Mouse (Mus musculus) heart, embryonic 11.5 days (tissue): ENCODE data around the gene Ankle1. TPM values are rescaled to one million over a fixed set of nuclear protein-coding genes. Genes with fewer than 3 reads are reported as not detected.

Experiments used
- ATAC-seq: fragments of 200-750 bp; cut with Nextera tagmentation; replicated peaks from 2 replicates; pipeline ENCODE4 v1.8.0; 2017; ENCODE audit warnings: moderate library complexity; ENCODE audit not compliant: insufficient number of reproducible peaks, low FRiP score, low TSS enrichment
- H3K27ac ChIP-seq: fragments of 300-500 bp; sonication (generic); 2 replicates; pipeline ENCODE4 v1.5.1; 2014; ENCODE audit warnings: mild to moderate bottlenecking, low read depth, low read length
- H3K27me3 ChIP-seq: fragments of 300-500 bp; sonication (generic); 2 replicates; pipeline ENCODE4 v1.6.1; 2014; ENCODE audit warnings: mild to moderate bottlenecking, low read length, mixed read lengths; ENCODE audit not compliant: control insufficient read depth, insufficient read depth
- H3K36me3 ChIP-seq: fragments of 300-500 bp; sonication (generic); 2 replicates; pipeline ENCODE4 v1.6.1; 2014; ENCODE audit warnings: mild to moderate bottlenecking, low read length, moderate library complexity, mixed read lengths; ENCODE audit not compliant: control insufficient read depth, insufficient read depth
- H3K4me1 ChIP-seq: fragments of 300-500 bp; sonication (generic); 2 replicates; pipeline ENCODE4 v1.6.1; 2014; ENCODE audit warnings: low read length; ENCODE audit not compliant: control insufficient read depth, insufficient read depth
- H3K4me2 ChIP-seq: fragments of 300-500 bp; sonication (generic); 2 replicates; pipeline ENCODE4 v1.6.1; 2014; ENCODE audit warnings: mild to moderate bottlenecking, moderate library complexity
- H3K4me3 ChIP-seq: fragments of 300-500 bp; sonication (generic); 2 replicates; pipeline ENCODE4 v1.5.1; 2014; ENCODE audit warnings: low read depth, low read length
- H3K9ac ChIP-seq: fragments of 300-500 bp; sonication (generic); 2 replicates; pipeline ENCODE4 v1.6.1; 2014; ENCODE audit warnings: mild to moderate bottlenecking, low read depth, low read length, moderate library complexity
- H3K9me3 ChIP-seq: fragments of 300-500 bp; sonication (generic); replicated peaks from 2 replicates; pipeline ENCODE4 v1.6.1; 2016; ENCODE audit warnings: low read length; ENCODE audit not compliant: control insufficient read depth
- WGBS: fragments of 180-500 bp; shearing (Covaris S2); extraction: QIAGEN DNeasy Blood & Tissue Kit; methylation state at CpG from one replicate; pipeline ENCODE4 v1.1.7; 2014; ENCODE audit not compliant: insufficient replicate concordance; 5-methylcytosine and 5-hydroxymethylcytosine counted together
- polyA plus RNA-seq: library from polyadenylated mRNA; unstranded; fragments of >200 nt; fragmentation: Nextera tagmentation; extraction: Ambion mirVana; gene quantifications from 2 replicates; pipeline ENCODE4 v1.2.1, GENCODE M21; 2014

Ankle1 gene
- polyA plus RNA-seq, 1 experiment from 2014 or later = 23.0 TPM

DNA sequence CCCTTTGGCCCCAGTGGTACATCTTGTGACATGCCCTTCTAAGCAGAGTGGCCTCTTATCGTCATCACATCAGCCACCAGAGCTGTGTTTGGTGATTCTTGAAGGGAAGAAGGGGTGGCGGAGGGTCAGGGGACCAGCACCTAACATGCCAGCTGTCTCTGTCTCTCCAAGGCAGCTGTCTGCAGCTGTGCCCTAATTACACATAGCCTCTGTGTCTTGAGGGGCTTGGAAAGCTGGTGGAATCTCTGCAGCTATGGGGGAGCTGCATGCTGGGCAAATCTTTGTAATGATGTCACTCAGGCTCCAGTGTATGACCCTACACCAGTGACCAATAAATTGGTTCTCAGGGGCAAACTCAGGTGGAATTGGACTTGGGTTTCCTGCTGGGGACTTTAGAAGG lies 46.9 kb downstream of the Ankle1 start:
- no peak overlapping the region for H3K4me3 ChIP-seq
- no peak overlapping the region for H3K27ac ChIP-seq
- H3K4me1 ChIP-seq = no peaks in the 10 kb centered on the region
- H3K36me3 ChIP-seq = no peaks in the 10 kb centered on the region
- no peak overlapping the region for H3K9ac ChIP-seq
- H3K9me3 ChIP-seq = no peaks in the 10 kb centered on the region
- H3K27me3 ChIP-seq = peaks cover 4% of the 10 kb centered on the region; the same call in 1 of the 2 replicates
- ATAC-seq = no peak
- WGBS = 49% methylated on average over 2 of the region's 2 CpGs
- H3K4me2 ChIP-seq = no peak overlapping the region

GRCm38 (mm10) chr8:71454668-71455067 lies 48.9 kb downstream of the Ankle1 start:
- H3K4me3 ChIP-seq = no peak overlapping the region
- no peak overlapping the region for H3K27ac ChIP-seq
- no peaks in the 10 kb centered on the region; the same call in 1 of the 2 replicates for H3K36me3 ChIP-seq
- ATAC-seq = no peak
- no peak overlapping the region for H3K9ac ChIP-seq
- H3K9me3 ChIP-seq = no peaks in the 10 kb centered on the region
- no peaks in the 10 kb centered on the region for H3K4me1 ChIP-seq
- H3K4me2 ChIP-seq = no peak overlapping the region
- 62% methylated on average over 8 of the region's 8 CpGs for WGBS
- H3K27me3 ChIP-seq = peaks cover 7% of the 10 kb centered on the region; the same call in 1 of the 2 replicates

DNA sequence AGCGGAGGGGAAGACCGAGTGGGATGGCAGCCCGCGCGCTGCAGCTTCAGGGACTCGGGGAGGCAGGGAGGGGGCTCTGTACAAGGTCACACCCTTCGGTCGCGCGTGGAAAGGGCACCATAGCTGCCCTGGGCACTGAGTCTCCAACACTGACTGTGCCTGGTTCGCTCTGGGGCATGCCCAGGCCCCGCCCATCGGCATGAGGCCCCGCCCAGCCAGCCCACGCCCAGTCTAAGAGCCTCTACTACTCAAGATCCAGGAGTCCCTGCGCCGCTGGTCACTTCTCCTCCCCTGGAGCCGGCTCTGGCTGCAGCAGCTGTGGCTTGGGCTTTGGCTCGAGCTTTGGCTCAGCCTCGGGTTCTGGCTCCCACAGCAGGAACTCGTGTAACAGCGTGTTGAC lies 51.1 kb downstream of the Ankle1 start:
- Histone ChIP-seq H3K4me1 (no peaks in the 10 kb centered on the region), H3K27ac (no peak overlapping the region), H3K4me3 (no peak overlapping the region), H3K36me3 (peaks cover 7% of the 10 kb centered on the region), H3K9ac (no peak overlapping the region), H3K4me2 (peak overlapping the region; percentile 12; the same call in 1 of the 2 replicates), H3K27me3 (peaks cover 18% of the 10 kb centered on the region), H3K9me3 (no peaks in the 10 kb centered on the region)
- ATAC-seq = no peak; the same call in 1 of the 2 replicates
- WGBS = 37% methylated on average over 22 of the region's 22 CpGs

DNA sequence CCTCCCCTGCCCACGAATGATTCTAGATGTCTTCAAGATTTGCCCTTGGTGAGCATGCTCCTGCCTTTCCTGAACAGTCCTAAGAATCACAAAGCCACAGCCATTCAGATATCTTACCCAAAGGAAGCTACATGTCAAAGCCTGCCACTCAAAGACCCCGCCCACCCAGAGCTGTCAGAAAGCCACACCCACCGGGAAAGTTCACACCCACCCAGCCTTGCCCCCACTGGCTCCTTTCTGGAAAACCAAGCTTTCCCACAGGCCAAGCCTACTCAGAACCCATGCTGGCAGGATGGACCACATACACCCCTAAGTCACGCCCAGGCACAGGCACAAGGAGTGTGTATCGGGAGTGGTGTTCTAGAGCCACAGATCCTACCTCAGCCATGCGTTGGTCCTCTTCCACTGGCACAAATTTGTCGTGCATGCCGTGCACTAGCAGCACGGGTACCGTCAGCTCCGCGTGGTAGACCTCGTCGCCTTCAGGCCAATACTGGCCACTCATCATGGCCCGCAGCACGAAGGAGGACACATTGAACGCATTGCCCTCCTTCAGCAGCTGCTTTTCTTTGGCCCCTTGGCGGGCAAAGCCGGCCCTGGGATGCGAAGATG lies 52.0 kb downstream of the Ankle1 start:
- ATAC-seq = no peak
- Histone ChIP-seq H3K36me3 (peaks cover 7% of the 10 kb centered on the region), H3K4me2 (no peak overlapping the region), H3K9me3 (no peaks in the 10 kb centered on the region), H3K4me1 (peaks cover 3% of the 10 kb centered on the region; the same call in 1 of the 2 replicates), H3K27ac (no peak overlapping the region), H3K4me3 (no peak overlapping the region), H3K27me3 (peaks cover 18% of the 10 kb centered on the region), H3K9ac (no peak overlapping the region)
- 72% methylated on average over 20 of the region's 20 CpGs for WGBS

Other genes with a start within 250 kb of the Ankle1 start
- 15.1 and 23.3 TPM in 2 replicates for gene Myo9b, start 133.3 kb upstream of the Ankle1 start, polyA plus RNA-seq
- 113 and 116 TPM in 2 replicates for gene Haus8, start 133.1 kb upstream of the Ankle1 start, polyA plus RNA-seq
- 73.3 and 80.7 TPM in 2 replicates for gene Use1, start 39.2 kb upstream of the Ankle1 start, polyA plus RNA-seq
- gene Ocel1, start 34.7 kb upstream of the Ankle1 start, polyA plus RNA-seq = 2.7 and 2.9 TPM in 2 replicates
- 45.7 and 47.2 TPM in 2 replicates for gene Nr2f6, start 24.1 kb upstream of the Ankle1 start, polyA plus RNA-seq
- gene Ushbp1, start 10.2 kb upstream of the Ankle1 start, polyA plus RNA-seq = 3.0 and 4.3 TPM in 2 replicates
- gene Babam1, start 9.1 kb upstream of the Ankle1 start, polyA plus RNA-seq = 89.6 and 92.1 TPM in 2 replicates
- 17.0 and 20.4 TPM in 2 replicates for gene Abhd8, start 57.6 kb downstream of the Ankle1 start, polyA plus RNA-seq
- 163 and 169 TPM in 2 replicates for gene Mrpl34, start 58.9 kb downstream of the Ankle1 start, polyA plus RNA-seq
- 95.9 and 102 TPM in 2 replicates for gene Dda1, start 63.2 kb downstream of the Ankle1 start, polyA plus RNA-seq
- gene Ano8, start 80.0 kb downstream of the Ankle1 start, polyA plus RNA-seq = 0.90 and 1.4 TPM in 2 replicates
- 4.8 and 5.3 TPM in 2 replicates for gene Gtpbp3, start 82.1 kb downstream of the Ankle1 start, polyA plus RNA-seq
- gene Plvap, start 105.7 kb downstream of the Ankle1 start, polyA plus RNA-seq = 148 and 170 TPM in 2 replicates
- 0.55 and 1.3 TPM in 2 replicates for gene Ccdc194, start 119.7 kb downstream of the Ankle1 start, polyA plus RNA-seq
- gene Bst2, start 131.4 kb downstream of the Ankle1 start, polyA plus RNA-seq = 4.2 and 17.4 TPM in 2 replicates
- gene Mvb12a, start 136.9 kb downstream of the Ankle1 start, polyA plus RNA-seq = 59.7 and 63.3 TPM in 2 replicates
- 0.21 and 0.35 TPM in 2 replicates for gene Tmem221, start 152.9 kb downstream of the Ankle1 start, polyA plus RNA-seq
- gene Nxnl1, start 160.6 kb downstream of the Ankle1 start, polyA plus RNA-seq = not detected in 2 replicates
- gene Slc27a1, start 162.9 kb downstream of the Ankle1 start, polyA plus RNA-seq = 9.2 and 10.8 TPM in 2 replicates
- gene Pgls, start 186.2 kb downstream of the Ankle1 start, polyA plus RNA-seq = 184 and 194 TPM in 2 replicates
- gene Fam129c, start 191.6 kb downstream of the Ankle1 start, polyA plus RNA-seq = 1.9 and 2.0 TPM in 2 replicates
- 47.8 and 55.6 TPM in 2 replicates for gene Colgalt1, start 205.0 kb downstream of the Ankle1 start, polyA plus RNA-seq